Mouse (Mus musculus) ES-Bruce4 (cell line): ENCODE results near the gene Tor4a. TPM values are rescaled to one million over a fixed set of nuclear protein-coding genes. Genes with fewer than 3 reads are reported as not detected.
A peak's percentile ranks its signal among the peaks of the same experiment; 100 is the strongest.

Source experiments
- H3K27ac ChIP-seq: 2 replicates; pipeline ENCODE4 v1.5.1; 2012; ENCODE audit warnings: low read length, inconsistent platforms; ENCODE audit not compliant: insufficient read depth
- H3K27me3 ChIP-seq: 2 replicates; pipeline ENCODE4 v1.6.1; 2012; ENCODE audit warnings: mild to moderate bottlenecking, low read length, inconsistent platforms; ENCODE audit not compliant: control insufficient read depth, poor library complexity, insufficient read depth, severe bottlenecking
- H3K36me3 ChIP-seq: 2 replicates; pipeline ENCODE4 v1.6.1; 2012; ENCODE audit warnings: inconsistent platforms, mild to moderate bottlenecking, low read length, moderate library complexity; ENCODE audit not compliant: control insufficient read depth, poor library complexity, insufficient read depth, severe bottlenecking
- H3K4me1 ChIP-seq: one replicate; pipeline ENCODE4 v1.8.1; 2011; ENCODE audit warnings: low read length; ENCODE audit not compliant: control insufficient read depth, insufficient read depth
- H3K4me3 ChIP-seq: 2 replicates; pipeline ENCODE4 v1.5.1; 2011; ENCODE audit warnings: low read depth, mild to moderate bottlenecking, low read length
- H3K9ac ChIP-seq: 2 replicates; pipeline ENCODE4 v1.6.1; 2012; ENCODE audit warnings: low read depth, mild to moderate bottlenecking, inconsistent platforms; ENCODE audit not compliant: poor library complexity, severe bottlenecking
- H3K9me3 ChIP-seq: replicated peaks from 2 replicates; pipeline ENCODE4 v1.6.1; 2012; ENCODE audit warnings: mild to moderate bottlenecking, low read length, inconsistent platforms; ENCODE audit not compliant: control insufficient read depth, poor library complexity, insufficient read depth, severe bottlenecking
- CTCF ChIP-seq: IDR thresholded peaks from one replicate; pipeline ENCODE4 v1.8.1; 2011; ENCODE audit warnings: low read depth, low read length
- EP300 ChIP-seq: IDR thresholded peaks from 2 replicates; pipeline ENCODE4 v1.6.1; 2011; ENCODE audit warnings: low read depth, low read length; ENCODE audit not compliant: insufficient read depth
- POLR2A ChIP-seq: IDR thresholded peaks from one replicate; pipeline ENCODE4 v1.8.1; 2011; ENCODE audit warnings: low read length; ENCODE audit not compliant: insufficient read depth
- polyA plus RNA-seq: library from polyadenylated mRNA; stranded (reverse); fragments of >200 nt; gene quantifications from 2 replicates; pipeline ENCODE4 v1.2.4, GENCODE M21; 2011; ENCODE audit warnings: low read depth; ENCODE audit not compliant: missing spikeins, insufficient read depth, insufficient read length

The Tor4a gene
- polyA plus RNA-seq, 1 experiment, result 4.5 TPM

DNA sequence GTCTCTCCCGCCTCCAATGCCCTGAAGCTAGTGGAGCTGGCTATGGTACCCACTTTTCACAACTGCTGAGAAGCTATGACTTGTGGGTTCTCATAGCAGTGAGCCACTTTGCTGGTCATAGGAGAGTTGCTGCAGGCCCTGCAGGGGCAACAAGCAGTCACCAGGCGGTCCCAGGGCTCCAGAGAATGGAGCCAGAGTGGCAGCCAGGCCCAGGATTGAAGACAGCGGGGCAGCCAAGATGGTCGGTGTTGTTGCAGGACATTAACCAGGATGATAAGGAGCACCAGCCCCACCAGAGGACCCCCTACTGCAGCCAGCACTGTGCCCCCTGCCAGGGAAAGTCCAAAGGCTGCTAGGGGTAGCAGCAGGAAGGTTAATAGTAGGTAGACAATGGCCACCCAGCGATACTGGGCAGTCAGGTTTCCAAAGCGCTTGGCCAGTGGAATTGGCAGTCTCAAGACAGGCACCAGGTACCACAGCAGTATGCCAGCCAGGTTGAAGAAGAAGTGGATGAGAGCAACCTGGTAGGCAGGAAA is 32.4 kb upstream of the Tor4a start:
- Histone ChIP-seq H3K27me3 (no peaks in the 10 kb centered on the region), H3K4me1 (no peaks in the 10 kb centered on the region), H3K36me3 (no peaks in the 10 kb centered on the region), H3K9me3 (no peaks in the 10 kb centered on the region), H3K27ac (no peak overlapping the region), H3K4me3 (no peak overlapping the region), H3K9ac (no peak overlapping the region)
- no peak for TF ChIP-seq EP300
- TF ChIP-seq POLR2A, result no peak
- TF ChIP-seq CTCF, result no peak

DNA sequence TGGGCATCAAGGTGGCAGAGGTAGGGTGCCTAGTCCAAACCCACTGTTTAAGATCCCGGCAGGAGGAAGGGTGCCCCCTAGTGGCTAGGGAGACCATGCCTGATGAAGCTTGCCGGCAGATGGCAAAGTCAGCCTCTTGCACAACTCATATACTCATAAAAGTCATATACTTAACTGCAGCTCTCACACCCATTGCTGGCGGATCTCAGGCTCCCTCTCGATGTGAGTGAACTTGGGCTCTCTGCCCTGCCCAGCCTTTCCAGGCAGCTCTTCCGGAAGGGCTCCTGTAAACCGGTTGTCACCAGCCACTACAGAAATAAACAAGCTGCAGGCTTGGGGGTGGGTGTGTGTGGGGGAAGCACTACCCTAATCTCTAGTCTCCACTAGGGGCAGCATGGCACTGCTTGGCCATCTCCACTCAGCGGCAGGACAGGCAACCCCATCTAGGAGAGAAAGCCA is 31.8 kb upstream of the Tor4a start:
- H3K9me3 ChIP-seq, result no peaks in the 10 kb centered on the region
- H3K4me1 ChIP-seq, result no peaks in the 10 kb centered on the region
- H3K4me3 ChIP-seq, result peak overlapping the region; percentile 46
- peak overlapping the region; percentile 64 for H3K27ac ChIP-seq
- no peaks in the 10 kb centered on the region for H3K27me3 ChIP-seq
- H3K9ac ChIP-seq, result peak overlapping the region; percentile 19
- H3K36me3 ChIP-seq, result peaks cover 5% of the 10 kb centered on the region
- peak; percentile 56; the same call in 1 of the 2 replicates for TF ChIP-seq EP300
- TF ChIP-seq CTCF, result peak; percentile 89
- TF ChIP-seq POLR2A, result peak; percentile 22

- Histone ChIP-seq H3K9ac (no peak overlapping the region), H3K27ac (no peak overlapping the region)
These were observed 30.7 kb upstream of the Tor4a start for GRCm38 (mm10) chr2:25227406-25227805.

GRCm38 (mm10) chr2:25226864-25227263 is 30.2 kb upstream of the Tor4a start:
- Histone ChIP-seq H3K4me1 (no peaks in the 10 kb centered on the region), H3K9me3 (no peaks in the 10 kb centered on the region), H3K36me3 (peaks cover 10% of the 10 kb centered on the region), H3K27me3 (no peaks in the 10 kb centered on the region), H3K27ac (no peak overlapping the region), H3K4me3 (no peak overlapping the region), H3K9ac (no peak overlapping the region)
- TF ChIP-seq EP300, result no peak
- TF ChIP-seq CTCF, result no peak
- no peak for TF ChIP-seq POLR2A

More at GRCm38 (mm10) chr2:25227406-25227805, 30.7 kb upstream of the Tor4a start:
- TF ChIP-seq CTCF (no peak), POLR2A (no peak), EP300 (no peak)
- Histone ChIP-seq H3K4me3 (no peak overlapping the region), H3K27me3 (no peaks in the 10 kb centered on the region), H3K9me3 (no peaks in the 10 kb centered on the region), H3K36me3 (peaks cover 9% of the 10 kb centered on the region), H3K4me1 (no peaks in the 10 kb centered on the region)

DNA sequence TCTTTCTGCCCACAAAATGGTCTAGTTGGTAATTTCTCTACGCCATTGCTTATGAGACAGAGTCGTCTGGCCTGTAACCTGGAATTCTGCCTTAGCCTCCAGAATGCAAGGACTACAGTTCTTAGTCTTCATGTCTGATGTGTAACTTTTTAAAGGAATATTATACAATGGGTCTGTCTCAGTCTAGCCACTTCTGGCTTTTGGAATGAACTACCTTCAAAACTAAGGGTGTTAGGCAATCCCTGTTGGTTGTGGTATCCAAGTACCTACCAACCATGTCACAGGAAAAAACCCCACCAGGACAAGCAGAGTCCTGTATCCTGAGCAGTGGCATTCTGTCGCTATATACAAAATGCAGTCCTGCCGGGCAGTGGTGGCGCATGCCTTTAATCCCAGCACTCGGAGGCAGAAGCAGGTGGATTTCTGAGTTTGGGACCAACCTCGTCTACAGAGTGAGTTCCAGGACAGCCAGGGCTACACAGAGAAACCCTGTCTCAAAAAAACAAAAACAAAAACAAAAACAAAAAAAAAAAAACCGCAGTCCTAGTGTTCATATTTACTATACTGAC is 29.2 kb upstream of the Tor4a start:
- H3K9ac ChIP-seq, result peak overlapping the region; percentile 76
- peak overlapping the region; percentile 98 for H3K27ac ChIP-seq
- no peaks in the 10 kb centered on the region for H3K4me1 ChIP-seq
- TF ChIP-seq EP300, result no peak
- no peak for TF ChIP-seq POLR2A
- no peak for TF ChIP-seq CTCF
- no peaks in the 10 kb centered on the region for H3K9me3 ChIP-seq
- H3K27me3 ChIP-seq, result no peaks in the 10 kb centered on the region
- H3K4me3 ChIP-seq, result no peak overlapping the region
- H3K36me3 ChIP-seq, result peaks cover 14% of the 10 kb centered on the region
